Mouse (Mus musculus) skeletal muscle tissue, adult 2 months (tissue): ENCODE results near the gene Tent2.
A peak's percentile ranks its signal among the peaks of the same experiment; 100 is the strongest.

Experiments used
- DNase-seq: peaks from one replicate; pipeline ENCODE4 v3.0.0-alpha.2; 2012; ENCODE audit warnings: low read depth, low spot score

The Tent2 gene

GRCm38 (mm10) chr13:93143819-93144283 lies 48.3 kb downstream of the Tent2 start:
- DNase-seq = peak; percentile 69

GRCm38 (mm10) chr13:93141184-93141583 lies 51.0 kb downstream of the Tent2 start:
- DNase-seq = peak; percentile 65

- DNase-seq = peak; percentile 87
Observed at GRCm38 (mm10) chr13:93138059-93138458, 54.1 kb downstream of the Tent2 start.

GRCm38 (mm10) chr13:93137098-93137497 lies 55.1 kb downstream of the Tent2 start:
- DNase-seq = peak; percentile 70

GRCm38 (mm10) chr13:93136251-93136650 lies 55.9 kb downstream of the Tent2 start:
- peak; percentile 81 for DNase-seq

GRCm38 (mm10) chr13:93135501-93135900 lies 56.7 kb downstream of the Tent2 start:
- peak; percentile 80 for DNase-seq

- no peak for DNase-seq
Observed at GRCm38 (mm10) chr13:93130674-93131073, 61.5 kb downstream of the Tent2 start.

- DNase-seq = no peak
Observed at GRCm38 (mm10) chr13:93128961-93129360, 63.2 kb downstream of the Tent2 start.

GRCm38 (mm10) chr13:93128111-93128860 lies 63.9 kb downstream of the Tent2 start:
- no peak for DNase-seq

GRCm38 (mm10) chr13:93122321-93122720 lies 69.9 kb downstream of the Tent2 start:
- no peak for DNase-seq

GRCm38 (mm10) chr13:93117241-93117640 lies 74.9 kb downstream of the Tent2 start:
- no peak for DNase-seq

GRCm38 (mm10) chr13:93102340-93103090 lies 89.7 kb downstream of the Tent2 start:
- DNase-seq = no peak

- DNase-seq = no peak
Observed at GRCm38 (mm10) chr13:93098596-93098995, 93.6 kb downstream of the Tent2 start.

- DNase-seq = no peak
Observed at GRCm38 (mm10) chr13:93096643-93097042, 95.5 kb downstream of the Tent2 start.
